Mouse (Mus musculus) urinary bladder, postnatal 14 days (tissue): ENCODE data around the gene Gm4836.
"Not testable (repeated sequence)": the region's sequence is repeated elsewhere in the genome, so short reads cannot be mapped to it uniquely, and the experiment has no call there.

ENCODE experiments used
- DNase-seq: peaks from one replicate; pipeline ENCODE4 v3.0.0; 2021; ENCODE audit warnings: low spot score

The Gm4836 gene

GRCm38 (mm10) chrX:28293532-28293931, at the start of gene Gm4836:
Gm4836 (minus strand) TSS chrX:28293632.
- not testable (repeated sequence) for DNase-seq
